ENCODE assay signal across 10 mouse cellular contexts in the genomic region with DNA sequence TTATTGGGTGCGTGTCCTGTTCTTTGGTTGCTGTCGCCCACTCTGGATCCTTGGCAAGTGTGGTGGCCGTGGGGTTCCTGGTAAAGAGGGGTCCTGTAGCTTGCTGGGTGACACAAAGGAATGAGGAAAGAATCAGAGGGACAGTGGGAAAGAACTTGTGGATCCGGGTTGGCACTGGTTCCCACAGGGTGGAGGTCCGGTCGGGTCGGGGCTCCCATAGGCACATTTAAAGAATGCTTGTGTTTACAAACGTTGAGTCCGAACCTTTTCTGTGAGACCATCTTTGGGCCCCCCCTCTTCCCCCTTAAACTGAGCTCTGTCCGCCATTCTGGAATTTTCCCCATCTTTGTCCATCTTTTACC. TPM values are rescaled to one million over a fixed set of nuclear protein-coding genes. Genes with fewer than 3 reads are reported as not detected.
A peak's percentile ranks its signal among the peaks of the same experiment; 100 is the strongest.
DNase-seq lines count a peak whose midpoint lies in the region; ATAC-seq and TF ChIP-seq lines count a peak whose summit lies in the region.
"Had no signal": no experiment of that assay in that cellular context is flagged by ENCODE, and none has a peak within 500 bp of the region (broad histone marks: within the 10 kb centered on the region; RNA-seq: fewer than 3 reads in every experiment).

No protein-coding gene starts in this region.

- TF ChIP-seq CTCF in lung, embryonic 14.5 days (IDR thresholded peaks at IDR 0.05; ENCODE audit: low read depth), result no peak
- no peak for TF ChIP-seq CTCF in lung, postnatal 0 days (IDR thresholded peaks at IDR 0.05)
- no peak for TF ChIP-seq CTCF in lung, adult 2 months (IDR thresholded peaks at IDR 0.05; ENCODE audit: insufficient read depth, low read length)

- no peak for DNase-seq in lung, embryonic 14.5 days
- no peak for DNase-seq in lung, postnatal 0 days (ENCODE audit: low spot score)
- peak; percentile 59 for DNase-seq in forebrain, embryonic 11.5 days (ENCODE audit: low spot score)
- DNase-seq in limb, embryonic 10.5 days (ENCODE audit: low spot score), result peak; percentile 52
- no peak for DNase-seq in thymus, postnatal 36 days
- no peak for DNase-seq in right cerebral cortex, adult 18-20 months
- no peak for DNase-seq in lung, adult 2 months
- DNase-seq: heart, postnatal 14 days; lung, postnatal 4 days had no signal

- no peaks in the 10 kb centered on the region for H3K9me3 ChIP-seq in lung, embryonic 14.5 days (ENCODE audit: low read depth, low read length)
- no peaks in the 10 kb centered on the region for H3K9me3 ChIP-seq in lung, postnatal 0 days (ENCODE audit: low read length)
- H3K9me3 ChIP-seq in forebrain, embryonic 11.5 days (ENCODE audit: control insufficient read depth, low read length), result no peaks in the 10 kb centered on the region
- H3K9me3 ChIP-seq in limb, embryonic 10.5 days (replicated peaks), result no peaks in the 10 kb centered on the region
- H3K9me3 ChIP-seq in neural tube, embryonic 12.5 days, result no peaks in the 10 kb centered on the region

- 12% methylated on average over 10 of the region's 10 CpGs for WGBS in lung, embryonic 14.5 days
- 19% methylated on average over 10 of the region's 10 CpGs for WGBS in lung, postnatal 0 days
- 10% methylated on average over 10 of the region's 10 CpGs for WGBS in forebrain, embryonic 11.5 days
- 10% methylated on average over 10 of the region's 10 CpGs for WGBS in limb, embryonic 10.5 days
- WGBS in neural tube, embryonic 12.5 days, result 15% methylated on average over 10 of the region's 10 CpGs
- 24% methylated on average over 10 of the region's 10 CpGs for WGBS in lung, adult 2 months

- no peak overlapping the region for H3K27ac ChIP-seq in lung, embryonic 14.5 days (ENCODE audit: low read depth)
- no peak overlapping the region for H3K27ac ChIP-seq in lung, postnatal 0 days (ENCODE audit: low read length)
- no peak overlapping the region for H3K27ac ChIP-seq in forebrain, embryonic 11.5 days (ENCODE audit: low read depth, low read length)
- H3K27ac ChIP-seq in limb, embryonic 10.5 days, result peak overlapping the region; percentile 75
- no peak overlapping the region for H3K27ac ChIP-seq in neural tube, embryonic 12.5 days

- ATAC-seq in lung, embryonic 14.5 days (ENCODE audit: insufficient read depth), result 0 out of 2 replicates have a peak, but pooled peaks have one; percentile 4
- no peak for ATAC-seq in lung, postnatal 0 days
- ATAC-seq in forebrain, embryonic 11.5 days (replicated peaks; ENCODE audit: low FRiP score), result peak; percentile 22; the same call in 1 of the 2 replicates
- no peak for ATAC-seq in neural tube, embryonic 12.5 days (ENCODE audit: low FRiP score, low read depth)

- no peak overlapping the region for H3K9ac ChIP-seq in lung, embryonic 14.5 days
- no peak overlapping the region for H3K9ac ChIP-seq in lung, postnatal 0 days (replicated peaks; ENCODE audit: low read depth)
- peak overlapping the region; percentile 36 for H3K9ac ChIP-seq in forebrain, embryonic 11.5 days (ENCODE audit: low read length)
- no peak overlapping the region for H3K9ac ChIP-seq in neural tube, embryonic 12.5 days

- no peaks in the 10 kb centered on the region for H3K4me1 ChIP-seq in lung, embryonic 14.5 days (ENCODE audit: insufficient read depth)
- H3K4me1 ChIP-seq in lung, postnatal 0 days (ENCODE audit: insufficient read depth, low read depth, low read length), result peaks cover 4% of the 10 kb centered on the region; the same call in 1 of the 2 replicates
- H3K4me1 ChIP-seq in forebrain, embryonic 11.5 days (replicated peaks; ENCODE audit: control insufficient read depth, insufficient read depth, low read length), result 0 out of 2 replicates have a peak, but pooled peaks cover 2% of the 10 kb centered on the region
- peaks cover 14% of the 10 kb centered on the region for H3K4me1 ChIP-seq in limb, embryonic 10.5 days
- H3K4me1 ChIP-seq in neural tube, embryonic 12.5 days, result peaks cover 9% of the 10 kb centered on the region; the same call in 1 of the 2 replicates
- H3K4me1 ChIP-seq in lung, adult 2 months (ENCODE audit: control insufficient read depth, insufficient read depth, low read length), result no peaks in the 10 kb centered on the region

- TF ChIP-seq EP300 in lung, postnatal 0 days (IDR thresholded peaks at IDR 0.05), result no peak

- TF ChIP-seq POLR2A in lung, adult 2 months (IDR thresholded peaks at IDR 0.05; ENCODE audit: borderline replicate concordance, extremely low read depth, low read depth, low read length), result no peak

- H3K4me2 ChIP-seq in lung, embryonic 14.5 days, result peak overlapping the region; percentile 59
- no peak overlapping the region for H3K4me2 ChIP-seq in lung, postnatal 0 days (replicated peaks; ENCODE audit: low read depth, low read length)
- H3K4me2 ChIP-seq in forebrain, embryonic 11.5 days (ENCODE audit: low read depth, low read length, severe bottlenecking), result peak overlapping the region; percentile 48
- H3K4me2 ChIP-seq in neural tube, embryonic 12.5 days (replicated peaks), result peak overlapping the region; percentile 48

- peaks cover 22% of the 10 kb centered on the region; the same call in 1 of the 2 replicates for H3K27me3 ChIP-seq in lung, embryonic 14.5 days (ENCODE audit: insufficient read depth, low read length)
- H3K27me3 ChIP-seq in lung, postnatal 0 days (replicated peaks; ENCODE audit: insufficient read depth, low read length), result peaks cover 26% of the 10 kb centered on the region; the same call in 1 of the 2 replicates
- H3K27me3 ChIP-seq in forebrain, embryonic 11.5 days (ENCODE audit: control insufficient read depth, insufficient read depth, low read length), result peaks cover 12% of the 10 kb centered on the region; the same call in 1 of the 2 replicates
- H3K27me3 ChIP-seq in limb, embryonic 10.5 days (ENCODE audit: low read depth, poor library complexity, severe bottlenecking), result peaks cover 22% of the 10 kb centered on the region
- peaks cover 35% of the 10 kb centered on the region for H3K27me3 ChIP-seq in neural tube, embryonic 12.5 days (replicated peaks)

- no peaks in the 10 kb centered on the region for H3K36me3 ChIP-seq in lung, embryonic 14.5 days (ENCODE audit: insufficient read depth)
- H3K36me3 ChIP-seq in lung, postnatal 0 days (ENCODE audit: insufficient read depth, low read length), result no peaks in the 10 kb centered on the region
- no peaks in the 10 kb centered on the region for H3K36me3 ChIP-seq in forebrain, embryonic 11.5 days (ENCODE audit: control insufficient read depth, insufficient read depth, low read length)
- H3K36me3 ChIP-seq in limb, embryonic 10.5 days, result no peaks in the 10 kb centered on the region
- H3K36me3 ChIP-seq in neural tube, embryonic 12.5 days, result no peaks in the 10 kb centered on the region

- H3K4me3 ChIP-seq in lung, embryonic 14.5 days (ENCODE audit: low read depth, low read length), result peak overlapping the region; percentile 35
- H3K4me3 ChIP-seq in lung, postnatal 0 days (ENCODE audit: low read depth, low read length), result no peak overlapping the region
- H3K4me3 ChIP-seq in forebrain, embryonic 11.5 days (ENCODE audit: low read depth, low read length), result peak overlapping the region; percentile 29
- peak overlapping the region; percentile 57 for H3K4me3 ChIP-seq in limb, embryonic 10.5 days
- H3K4me3 ChIP-seq in neural tube, embryonic 12.5 days, result 0 out of 2 replicates have a peak overlapping the region, but pooled peaks have one; percentile 5
- H3K4me3 ChIP-seq in lung, adult 2 months (replicated peaks; ENCODE audit: extremely low read depth, low read depth, low read length), result no peak overlapping the region

RNA-seq across cellular contexts. Expression of gene Vmn1r223, which starts 59.8 kb away (rescaled TPM):
- polyA plus RNA-seq in lung, embryonic 14.5 days (2014; fragmentation: Nextera tagmentation; extraction: Ambion mirVana), result not detected in 2 replicates
- polyA plus RNA-seq in lung, postnatal 0 days (2015; fragmentation: Nextera tagmentation; extraction: Ambion mirVana), result not detected in 2 replicates
- polyA plus RNA-seq in forebrain, embryonic 11.5 days (2014; fragmentation: Nextera tagmentation; extraction: Ambion mirVana), result not detected in 2 replicates
- polyA plus RNA-seq in limb, embryonic 10.5 days (2016; fragmentation: Nextera tagmentation; extraction: Ambion mirVana), result 0.05 TPM in 1 of 2 replicates, not detected in the other
- polyA plus RNA-seq in neural tube, embryonic 12.5 days (2016; fragmentation: Nextera tagmentation; extraction: Ambion mirVana), result 0.04 TPM in 1 of 2 replicates, not detected in the other
- not detected in 2 replicates for polyA plus RNA-seq in lung, adult 2 months (2012; rRNA removed)

Comparison
In these comparisons a context has a peak if more than half of its experiments do, and no peak if none do; other contexts are left out.
1. ATAC-seq: peak in lung, embryonic 14.5 days (single experiment) and forebrain, embryonic 11.5 days (single experiment); none in lung, postnatal 0 days (single experiment) and neural tube, embryonic 12.5 days (single experiment).
2. H3K4me3 ChIP-seq: peak in lung, embryonic 14.5 days (single experiment), forebrain, embryonic 11.5 days (single experiment), limb, embryonic 10.5 days (single experiment) and neural tube, embryonic 12.5 days (single experiment); none in lung, postnatal 0 days (single experiment) and lung, adult 2 months (single experiment).
3. DNase-seq: peak in forebrain, embryonic 11.5 days (single experiment) and limb, embryonic 10.5 days (single experiment); none in lung, embryonic 14.5 days (single experiment), lung, postnatal 0 days (single experiment), thymus, postnatal 36 days (0 of 2), right cerebral cortex, adult 18-20 months (single experiment) and lung, adult 2 months (single experiment).